ENCODE assay signal across 30 mouse cellular contexts in the genomic region with DNA sequence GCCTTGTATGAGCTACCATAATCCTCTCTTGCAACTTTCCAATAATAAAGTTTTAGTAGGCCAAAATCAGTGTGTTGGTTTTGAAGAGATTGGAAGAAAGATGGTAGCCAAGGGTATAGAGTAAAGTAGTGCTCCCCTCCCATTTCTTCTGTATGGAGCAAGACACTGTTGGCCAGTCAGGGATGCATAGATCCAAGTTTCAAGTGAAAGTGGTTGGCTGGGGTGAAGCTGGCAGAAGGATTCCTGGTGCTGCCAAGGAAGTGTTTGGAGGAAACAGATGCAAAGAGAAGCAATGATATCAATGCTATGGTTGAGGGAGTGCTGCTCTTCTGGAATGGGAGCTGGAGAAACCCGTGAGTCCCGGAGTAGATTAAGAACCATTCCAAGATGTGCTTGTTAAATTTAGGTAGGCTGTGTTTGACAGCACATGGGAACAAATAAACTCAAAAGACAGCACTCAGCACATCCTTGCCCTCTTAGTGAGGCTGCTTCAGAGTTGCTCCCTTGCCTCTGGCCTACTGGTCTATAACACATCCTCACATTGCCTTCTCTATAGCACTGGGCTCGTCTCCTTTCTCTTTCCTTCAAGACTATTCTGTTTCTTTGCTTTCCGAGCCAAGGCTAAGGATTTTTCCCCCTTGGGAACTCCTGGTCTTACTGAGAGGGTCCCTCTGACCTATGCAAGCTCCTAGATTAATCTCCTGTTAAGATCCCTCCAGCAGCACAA. TPM values are rescaled to one million over a fixed set of nuclear protein-coding genes. Genes with fewer than 3 reads are reported as not detected.
"Had no signal": no experiment of that assay in that cellular context is flagged by ENCODE, and none has a peak within 500 bp of the region (broad histone marks: within the 10 kb centered on the region; RNA-seq: fewer than 3 reads in every experiment).

No protein-coding gene starts in this region.

- H3K36me3 ChIP-seq: embryonic facial prominence, embryonic 10.5 days; embryonic facial prominence, embryonic 12.5 days; embryonic facial prominence, embryonic 13.5 days; embryonic facial prominence, embryonic 15.5 days; forebrain, embryonic 10.5 days; forebrain, embryonic 12.5 days; forebrain, embryonic 15.5 days; heart, embryonic 10.5 days had no signal

- H3K27me3 ChIP-seq: embryonic facial prominence, embryonic 12.5 days; embryonic facial prominence, embryonic 13.5 days; embryonic facial prominence, embryonic 15.5 days; forebrain, embryonic 12.5 days; forebrain, embryonic 13.5 days; forebrain, embryonic 15.5 days had no signal

- H3K9me3 ChIP-seq: embryonic facial prominence, embryonic 10.5 days; embryonic facial prominence, embryonic 12.5 days; embryonic facial prominence, embryonic 13.5 days; embryonic facial prominence, embryonic 15.5 days; forebrain, embryonic 10.5 days; forebrain, embryonic 12.5 days; forebrain, embryonic 13.5 days; forebrain, embryonic 15.5 days; heart, embryonic 10.5 days had no signal

- H3K4me3 ChIP-seq: embryonic facial prominence, embryonic 10.5 days; embryonic facial prominence, embryonic 12.5 days; embryonic facial prominence, embryonic 13.5 days; embryonic facial prominence, embryonic 15.5 days; erythroblast, embryonic 14.5 days; forebrain, embryonic 10.5 days; forebrain, embryonic 12.5 days; forebrain, embryonic 13.5 days; forebrain, embryonic 15.5 days; heart, adult 2 months; heart, embryonic 10.5 days had no signal

- H3K4me2 ChIP-seq: embryonic facial prominence, embryonic 12.5 days; embryonic facial prominence, embryonic 13.5 days; embryonic facial prominence, embryonic 15.5 days; forebrain, embryonic 12.5 days; forebrain, embryonic 13.5 days; forebrain, embryonic 15.5 days; heart, embryonic 11.5 days had no signal

- H3K4me1 ChIP-seq: embryonic facial prominence, embryonic 12.5 days; embryonic facial prominence, embryonic 13.5 days; embryonic facial prominence, embryonic 15.5 days; forebrain, embryonic 15.5 days had no signal

- H3K27ac ChIP-seq: embryonic facial prominence, embryonic 10.5 days; embryonic facial prominence, embryonic 12.5 days; embryonic facial prominence, embryonic 13.5 days; embryonic facial prominence, embryonic 15.5 days; forebrain, embryonic 10.5 days; forebrain, embryonic 12.5 days; forebrain, embryonic 13.5 days; forebrain, embryonic 15.5 days; heart, adult 2 months; heart, embryonic 10.5 days had no signal

- H3K9ac ChIP-seq: embryonic facial prominence, embryonic 12.5 days; embryonic facial prominence, embryonic 13.5 days; embryonic facial prominence, embryonic 15.5 days; forebrain, embryonic 12.5 days; forebrain, embryonic 13.5 days; forebrain, embryonic 15.5 days; forebrain, postnatal 0 days had no signal

- DNase-seq: cerebellum, adult 8-10 months; cerebellum, adult 9-10 months; cerebellum, adult 9-11 months; cerebellum, postnatal 10 days; cerebellum, postnatal 14 days; cerebellum, postnatal 25 days; cerebellum, postnatal 36 days; embryo, embryonic 11 days; forebrain, postnatal 0 days; gastrocnemius, postnatal 14 days; gastrocnemius, postnatal 25 days; gastrocnemius, postnatal 36 days; heart, adult 18-20 months; heart, adult 2 months had no signal

RNA-seq across cellular contexts. Expression of gene Myh2, which starts 22.4 kb away (rescaled TPM):
- total RNA-seq: common myeloid progenitor, adult 5-6 weeks; granulocyte monocyte progenitor cell, adult 5-6 weeks; heart, adult 18-20 months; heart, adult 2 months had no signal
- polyA plus RNA-seq: embryonic facial prominence, embryonic 11.5 days; erythroblast, embryonic 14.5 days; forebrain, embryonic 10.5 days; forebrain, embryonic 11.5 days; forebrain, embryonic 13.5 days; forebrain, embryonic 15.5 days; heart, adult 2 months; heart, embryonic 10.5 days; heart, embryonic 11.5 days had no signal

RNA-seq across cellular contexts. Expression of gene Myh1, which starts 51.4 kb away (rescaled TPM):
- total RNA-seq: common myeloid progenitor, adult 5-6 weeks; granulocyte monocyte progenitor cell, adult 5-6 weeks; heart, adult 18-20 months; heart, adult 2 months had no signal
- polyA plus RNA-seq: embryonic facial prominence, embryonic 10.5 days; erythroblast, embryonic 14.5 days; forebrain, embryonic 10.5 days; forebrain, embryonic 11.5 days; forebrain, embryonic 12.5 days; forebrain, embryonic 16.5 days; heart, adult 2 months had no signal
